Mouse (Mus musculus) C2C12 (cell line): ENCODE data around the gene Tspo2.

ENCODE experiments used
- MAX ChIP-seq: IDR thresholded peaks from one replicate; pipeline ENCODE4 v1.6.1; 2011; ENCODE audit warnings: mild to moderate bottlenecking, control low read depth
- USF1 ChIP-seq: IDR thresholded peaks from one replicate; pipeline ENCODE4 v1.6.1; 2011; ENCODE audit warnings: low read depth, mild to moderate bottlenecking, control low read depth, moderate library complexity

DNA sequence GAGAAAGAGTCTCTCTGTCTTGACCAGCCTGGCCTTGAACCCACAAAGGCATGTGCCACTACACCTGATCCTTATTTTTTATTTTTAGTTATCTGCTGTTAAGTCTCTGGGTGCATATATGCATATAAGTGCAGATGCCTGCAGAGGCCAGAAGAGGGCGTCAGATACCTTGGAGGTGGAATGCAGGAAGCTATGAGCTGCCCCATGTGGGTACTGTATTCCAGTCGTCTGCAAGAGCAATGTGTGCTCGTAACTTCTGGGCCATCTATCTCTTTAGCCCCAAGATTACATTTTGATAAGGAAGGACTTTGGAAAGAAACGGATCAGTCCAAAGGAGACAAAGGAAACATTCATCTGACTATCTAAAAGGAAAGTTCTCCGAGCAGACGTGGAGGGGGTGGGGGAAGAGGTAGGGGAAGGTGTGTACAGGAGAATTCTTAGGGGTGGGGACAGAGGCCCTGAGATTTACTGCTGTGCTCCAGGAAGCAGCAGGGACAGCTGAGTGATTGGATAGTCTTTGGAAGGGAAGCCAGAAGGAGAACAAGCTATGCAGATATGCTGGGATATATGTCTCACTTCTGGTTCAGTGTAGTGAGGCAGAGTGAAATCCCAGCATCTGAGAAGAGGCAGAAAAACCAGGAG is 17.5 kb downstream of the Tspo2 start:
- TF ChIP-seq MAX (no peak), USF1 (no peak)
